Mouse (Mus musculus) kidney, adult 2 months (tissue): ENCODE results near the gene S1pr2. TPM values are rescaled to one million over a fixed set of nuclear protein-coding genes. Genes with fewer than 3 reads are reported as not detected.
A peak's percentile ranks its signal among the peaks of the same experiment; 100 is the strongest.

ENCODE experiments used
- DNase-seq: peaks from one replicate; pipeline ENCODE4 v3.0.0; 2021
- H3K27ac ChIP-seq: fragments of 200-500 bp; 2 replicates; pipeline ENCODE4 v1.5.1; 2012; ENCODE audit warnings: low read depth, low read length, control low read depth, inconsistent platforms; ENCODE audit not compliant: insufficient read depth
- H3K27me3 ChIP-seq: fragments of 200-500 bp; replicated peaks from 2 replicates; pipeline ENCODE4 v1.6.1; 2012; ENCODE audit warnings: mild to moderate bottlenecking, moderate library complexity, low read length, inconsistent platforms; ENCODE audit not compliant: control insufficient read depth, insufficient read depth
- H3K36me3 ChIP-seq: fragments of 200-500 bp; 2 replicates; pipeline ENCODE4 v1.6.1; 2012; ENCODE audit warnings: mild to moderate bottlenecking, moderate library complexity, low read length, inconsistent platforms; ENCODE audit not compliant: control insufficient read depth, insufficient read depth
- H3K4me1 ChIP-seq: fragments of 200-500 bp; 2 replicates; pipeline ENCODE4 v1.6.1; 2011; ENCODE audit warnings: low read length; ENCODE audit not compliant: control insufficient read depth, insufficient read depth
- H3K4me3 ChIP-seq: fragments of 200-500 bp; 2 replicates; pipeline ENCODE4 v1.5.1; 2011; ENCODE audit warnings: mild to moderate bottlenecking, low read depth, low read length, control low read depth; ENCODE audit not compliant: insufficient read depth
- CTCF ChIP-seq: fragments of 200-500 bp; conservative IDR thresholded peaks from 2 replicates; pipeline ENCODE4 v1.5.1; 2011; ENCODE audit warnings: low read depth, mild to moderate bottlenecking, control low read depth, low read length, moderate library complexity, mixed read lengths; ENCODE audit not compliant: insufficient read depth, insufficient read length
- POLR2A ChIP-seq: fragments of 200-500 bp; IDR thresholded peaks from one replicate; pipeline ENCODE4 v1.6.1; 2011; ENCODE audit warnings: low read depth, low read length, control low read depth
- WGBS: fragments of 180-500 bp; shearing (Covaris S2); methylation state at CpG from one replicate; pipeline ENCODE4 v1.1.7; 2018; 5-methylcytosine and 5-hydroxymethylcytosine counted together
- polyA plus RNA-seq: library from polyadenylated mRNA; depleted of rRNA; stranded (reverse); fragments of >200 nt; gene quantifications from 2 replicates; pipeline ENCODE4 v1.2.3, GENCODE M21; 2012

S1pr2 gene
- polyA plus RNA-seq, 1 experiment, result 3.5 TPM

DNA sequence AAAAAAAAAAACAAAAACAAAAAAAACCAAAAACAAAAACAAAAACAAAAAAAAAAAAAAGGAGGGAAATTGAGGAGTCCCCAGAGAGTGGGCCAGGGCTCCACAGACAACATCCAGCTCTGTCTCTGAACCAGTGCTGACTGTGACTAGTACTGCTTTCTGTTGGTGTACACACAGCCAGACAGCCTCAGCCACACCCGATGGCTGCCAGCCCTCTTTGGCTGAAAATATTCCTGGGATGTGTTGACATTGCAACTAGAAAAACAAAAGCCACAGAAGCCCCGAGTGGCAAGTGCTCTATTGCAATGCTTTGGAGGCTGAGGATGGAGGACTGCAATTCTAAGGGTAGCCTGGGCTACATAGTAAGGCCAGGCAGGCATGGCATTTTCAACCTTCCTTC, 33.8 kb upstream of the S1pr2 start:
- no peaks in the 10 kb centered on the region for H3K36me3 ChIP-seq
- no peak overlapping the region for H3K27ac ChIP-seq
- no peak overlapping the region for H3K4me3 ChIP-seq
- WGBS, result 45% methylated on average over 2 of the region's 2 CpGs
- no peaks in the 10 kb centered on the region for H3K4me1 ChIP-seq
- TF ChIP-seq CTCF (no peak), POLR2A (no peak)
- H3K27me3 ChIP-seq, result no peaks in the 10 kb centered on the region
- DNase-seq, result no peak

DNA sequence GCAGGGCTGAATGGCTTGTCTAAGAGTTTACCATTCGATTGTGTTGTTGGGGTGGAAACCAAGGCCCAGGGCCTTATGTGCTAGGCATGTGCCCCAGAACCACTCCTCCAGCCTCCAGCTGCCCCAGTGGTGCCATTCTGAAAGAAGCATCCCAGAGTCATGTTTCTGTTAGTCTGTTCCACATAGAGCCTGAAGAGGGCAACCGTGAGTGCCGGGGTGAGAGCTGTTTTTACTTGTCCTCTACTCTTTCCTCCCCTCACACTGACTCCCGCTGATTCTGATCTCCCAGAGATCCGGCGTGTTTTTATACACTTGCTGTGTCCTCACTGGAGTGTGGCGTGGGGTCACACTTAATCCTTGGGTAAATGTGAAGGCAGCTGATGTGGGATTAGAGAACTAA, 31.4 kb upstream of the S1pr2 start:
- WGBS, result 81% methylated on average over 7 of the region's 7 CpGs
- Histone ChIP-seq H3K27me3 (no peaks in the 10 kb centered on the region), H3K4me1 (no peaks in the 10 kb centered on the region; the same call in 1 of the 2 replicates), H3K36me3 (no peaks in the 10 kb centered on the region; the same call in 1 of the 2 replicates), H3K4me3 (no peak overlapping the region), H3K27ac (no peak overlapping the region)
- DNase-seq, result no peak
- TF ChIP-seq CTCF (0 out of 2 replicates have a peak, but pooled peaks have one; percentile 26), POLR2A (no peak)

DNA sequence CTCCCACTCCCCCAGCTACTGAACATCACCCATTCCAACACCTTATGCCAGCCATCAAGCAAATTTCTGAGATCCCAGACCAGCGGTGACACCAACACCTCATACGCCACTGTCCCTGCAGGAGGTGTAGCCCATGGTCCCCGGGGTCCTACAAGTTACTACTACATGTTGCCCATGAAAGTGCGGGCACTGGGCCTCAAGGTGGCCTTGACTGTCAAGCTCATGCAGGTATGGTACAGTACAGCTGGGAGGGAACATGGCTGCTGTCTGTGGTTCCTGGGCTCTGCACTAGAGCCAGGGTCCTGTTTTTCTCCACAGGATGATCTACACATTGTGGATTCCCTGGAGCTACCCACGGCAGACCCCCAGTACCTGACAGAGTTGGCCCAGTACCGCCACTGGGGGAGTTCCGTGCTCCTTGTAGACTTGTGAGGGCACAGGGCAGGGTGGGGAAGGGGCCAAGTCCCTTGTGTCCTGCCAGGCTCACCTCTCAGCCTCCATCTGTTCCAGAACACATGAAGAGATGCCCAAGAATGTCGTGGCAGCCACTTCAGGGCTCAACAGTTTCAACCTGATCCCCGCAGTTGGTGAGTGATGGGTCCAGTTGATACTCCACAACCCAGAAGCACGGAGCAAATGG, 30.9 kb upstream of the S1pr2 start:
- Histone ChIP-seq H3K27ac (no peak overlapping the region), H3K4me1 (no peaks in the 10 kb centered on the region; the same call in 1 of the 2 replicates), H3K36me3 (no peaks in the 10 kb centered on the region; the same call in 1 of the 2 replicates), H3K27me3 (no peaks in the 10 kb centered on the region), H3K4me3 (no peak overlapping the region)
- TF ChIP-seq POLR2A, result no peak
- no peak for TF ChIP-seq CTCF
- no peak for DNase-seq
- 90% methylated on average over 10 of the region's 10 CpGs for WGBS

DNA sequence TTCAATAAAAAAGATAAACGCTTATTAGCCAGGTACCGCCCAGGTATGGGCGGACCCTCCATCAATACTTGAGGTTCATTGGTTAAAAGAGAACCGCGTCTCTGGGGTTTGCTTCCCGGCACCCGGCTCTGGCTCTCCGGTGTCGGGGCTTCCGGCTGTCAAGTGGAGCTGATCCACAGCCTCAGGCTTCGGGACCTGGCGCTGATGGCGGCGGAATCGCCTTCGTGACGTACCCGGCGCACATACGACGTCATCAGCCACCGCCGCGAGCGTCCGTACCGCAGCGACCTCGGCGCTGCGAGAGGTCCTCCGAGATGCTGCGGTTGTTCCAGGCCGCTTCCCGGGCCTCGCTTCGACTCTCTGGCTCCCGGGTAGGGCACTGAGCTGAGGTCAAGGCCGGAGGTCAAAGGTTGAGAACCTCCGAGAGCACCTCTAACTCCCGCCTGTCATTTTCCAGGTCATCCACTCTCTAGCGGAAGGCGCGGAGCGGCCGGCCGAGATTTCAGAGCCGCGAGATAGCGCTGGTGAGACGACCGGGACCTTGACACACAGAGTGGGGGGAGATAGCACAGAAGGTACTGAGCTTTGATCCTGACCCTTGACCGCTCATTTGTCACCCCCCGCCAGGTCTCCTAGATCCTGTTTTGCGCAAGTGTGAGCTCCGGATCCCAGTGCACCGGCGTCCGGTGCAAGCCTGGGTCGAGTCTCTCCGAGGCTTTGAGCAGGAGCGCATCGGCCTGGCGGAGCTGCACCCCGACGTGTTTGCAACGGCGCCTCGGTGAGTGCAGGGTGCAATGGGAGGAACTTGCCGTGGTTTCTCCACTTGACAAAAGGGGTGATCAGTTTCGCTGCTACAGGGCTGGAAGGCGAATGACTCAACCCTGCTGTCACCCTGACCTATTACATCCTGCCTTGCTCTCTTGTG, 26.3 kb upstream of the S1pr2 start, which contains the start of gene Mrpl4:
Gene Mrpl4 (plus strand): TSS at position 112 of the 925 bp plus-strand sequence.
- TF ChIP-seq CTCF, result no peak
- peak; percentile 64 for TF ChIP-seq POLR2A
- Histone ChIP-seq H3K27me3 (no peaks in the 10 kb centered on the region), H3K4me3 (peak within 1 kb of the TSS; percentile 54), H3K4me1 (no peaks in the 10 kb centered on the region; the same call in 1 of the 2 replicates), H3K36me3 (no peaks in the 10 kb centered on the region; the same call in 1 of the 2 replicates), H3K27ac (peak within 1 kb of the TSS; percentile 22)
- under 1% methylated on average over 72 of the region's 72 CpGs for WGBS
- peak; percentile 91 for DNase-seq

DNA sequence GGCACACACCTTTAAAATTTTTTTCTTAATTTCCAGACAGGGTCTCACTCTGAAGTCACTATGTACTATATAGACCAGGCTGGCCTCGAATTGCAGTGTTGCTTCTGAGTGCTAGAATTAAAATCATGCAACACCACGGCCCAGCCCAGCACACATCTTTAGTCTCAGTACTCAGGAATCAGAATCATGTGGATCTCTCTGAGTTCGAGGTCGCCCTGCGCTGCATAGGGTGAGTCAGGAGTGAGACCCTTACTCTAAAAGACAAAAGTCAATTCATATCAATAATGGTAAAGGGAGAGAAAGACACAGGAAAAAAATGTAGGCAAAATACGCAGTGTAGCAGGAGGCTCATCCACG, 25.7 kb upstream of the S1pr2 start:
- Histone ChIP-seq H3K4me3 (peak overlapping the region; percentile 54), H3K27me3 (no peaks in the 10 kb centered on the region), H3K36me3 (no peaks in the 10 kb centered on the region; the same call in 1 of the 2 replicates), H3K27ac (peak overlapping the region; percentile 22; the same call in 1 of the 2 replicates), H3K4me1 (no peaks in the 10 kb centered on the region; the same call in 1 of the 2 replicates)
- TF ChIP-seq POLR2A (no peak), CTCF (no peak)
- WGBS, result 8% methylated on average over 7 of the region's 7 CpGs
- no peak for DNase-seq

DNA sequence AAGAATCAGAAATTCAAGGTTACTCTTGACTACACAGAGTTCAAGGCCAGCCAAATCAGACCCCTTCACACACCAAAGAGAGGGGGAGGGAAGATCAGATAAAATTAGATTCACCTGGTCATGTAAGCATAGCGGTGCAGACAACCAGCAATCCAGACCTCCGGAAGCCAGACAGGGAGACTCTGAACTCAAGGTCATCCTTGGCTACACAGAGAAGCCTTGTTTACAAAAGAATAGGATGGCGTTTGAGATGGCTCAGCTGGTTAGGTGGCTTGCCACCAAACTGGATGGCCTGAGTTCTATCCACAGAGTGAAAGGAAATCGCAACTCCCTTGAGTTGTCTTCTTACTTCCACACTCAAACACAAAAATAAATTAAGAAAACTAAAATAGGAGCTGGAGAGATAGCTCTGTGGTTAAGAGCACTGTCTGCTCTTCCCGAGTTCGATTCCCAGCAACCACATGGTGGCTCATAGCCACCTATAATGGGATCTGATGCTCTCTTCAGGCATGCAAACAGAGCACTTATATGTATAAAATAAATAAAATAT, 25.1 kb upstream of the S1pr2 start:
- Histone ChIP-seq H3K4me3 (no peak overlapping the region), H3K27me3 (no peaks in the 10 kb centered on the region), H3K36me3 (no peaks in the 10 kb centered on the region; the same call in 1 of the 2 replicates), H3K4me1 (no peaks in the 10 kb centered on the region; the same call in 1 of the 2 replicates), H3K27ac (no peak overlapping the region)
- no peak for DNase-seq
- TF ChIP-seq CTCF (no peak), POLR2A (no peak)
- WGBS, result 48% methylated on average over 6 of the region's 6 CpGs
